Mouse (Mus musculus): ENCODE data around the gene Bri3bp.
"Not testable (repeated sequence)": the region's sequence is repeated elsewhere in the genome, so short reads cannot be mapped to it uniquely, and the experiment has no call there.

Gene Bri3bp

DNA sequence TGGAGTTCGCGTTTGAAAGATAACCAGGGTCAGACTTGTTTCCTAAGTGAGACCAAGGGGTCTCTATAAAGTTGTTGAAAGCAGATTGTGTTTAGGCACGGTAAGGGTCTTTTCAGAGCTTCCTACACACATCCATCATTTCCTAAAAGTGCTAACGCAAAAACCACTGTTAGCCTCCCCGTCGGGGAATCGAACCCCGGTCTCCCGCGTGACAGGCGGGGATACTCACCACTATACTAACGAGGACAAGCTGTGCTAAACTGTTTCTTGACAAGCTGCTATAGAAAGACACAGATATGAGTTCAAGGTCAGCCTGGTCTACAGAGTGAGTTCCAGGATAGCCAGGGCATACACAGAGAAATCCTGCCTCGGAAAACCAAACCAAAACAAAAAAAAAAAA lies 32.5 kb upstream of the Bri3bp start:
- DNase-seq (ENCODE audit: low read depth in 2 of 2, low spot score in 2 of 2) = peak; percentile 74 to 77

GRCm38 (mm10) chr5:125409348-125410090 lies 31.8 kb upstream of the Bri3bp start:
- DNase-seq (ENCODE audit: low read depth in 2 of 2, low spot score in 2 of 2) = no peak

DNA sequence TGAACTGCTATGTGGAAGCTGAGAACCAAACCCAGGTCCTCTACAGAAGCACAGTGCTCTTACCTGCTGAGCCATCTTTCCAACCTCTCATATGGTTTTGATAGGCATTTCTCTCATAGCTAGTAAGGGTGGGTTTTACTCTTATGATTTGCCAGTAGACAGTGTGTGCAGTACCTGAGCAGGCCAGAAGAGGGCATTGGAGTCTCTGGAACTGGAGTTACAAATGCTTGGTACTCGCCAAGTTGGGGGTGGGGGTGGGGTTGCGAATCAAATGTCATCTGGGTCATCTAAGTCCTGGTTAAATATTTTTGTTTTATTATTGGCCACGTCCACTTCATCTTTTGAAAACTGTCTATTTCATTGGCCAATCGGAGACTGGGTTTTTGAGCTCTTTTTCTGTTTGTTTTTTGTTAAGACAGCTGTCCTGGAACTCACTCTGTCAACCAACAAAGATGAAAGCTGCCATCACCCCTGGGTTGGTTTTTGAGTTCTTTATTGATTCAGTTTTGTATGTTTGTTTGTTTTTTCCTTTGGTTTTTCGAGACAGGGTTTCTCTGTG lies 29.3 kb upstream of the Bri3bp start:
- DNase-seq (ENCODE audit: low read depth in 2 of 2, low spot score in 2 of 2) = peak; percentile 62 to 81

DNA sequence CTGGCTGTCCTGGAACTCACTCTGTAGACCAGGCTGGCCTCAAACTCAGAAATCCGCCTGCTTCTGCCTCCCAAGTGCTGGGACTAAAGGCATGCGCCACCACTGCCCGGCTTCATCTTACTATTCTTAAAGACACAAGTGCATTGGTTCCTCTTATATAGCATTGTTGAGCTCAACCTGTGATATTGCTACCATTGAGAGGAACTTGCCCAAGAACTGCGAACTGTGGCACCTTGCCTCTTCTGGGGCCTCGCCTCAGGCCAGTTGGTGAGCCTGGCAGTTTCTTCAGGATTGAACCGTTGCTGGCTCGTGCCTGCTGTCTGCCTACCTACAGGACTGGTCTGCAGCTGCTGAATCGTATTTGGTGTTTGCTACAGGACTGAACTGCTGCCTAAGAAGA lies 28.8 kb upstream of the Bri3bp start:
- not testable (repeated sequence) for DNase-seq (ENCODE audit: low read depth in 2 of 2, low spot score in 2 of 2)

DNA sequence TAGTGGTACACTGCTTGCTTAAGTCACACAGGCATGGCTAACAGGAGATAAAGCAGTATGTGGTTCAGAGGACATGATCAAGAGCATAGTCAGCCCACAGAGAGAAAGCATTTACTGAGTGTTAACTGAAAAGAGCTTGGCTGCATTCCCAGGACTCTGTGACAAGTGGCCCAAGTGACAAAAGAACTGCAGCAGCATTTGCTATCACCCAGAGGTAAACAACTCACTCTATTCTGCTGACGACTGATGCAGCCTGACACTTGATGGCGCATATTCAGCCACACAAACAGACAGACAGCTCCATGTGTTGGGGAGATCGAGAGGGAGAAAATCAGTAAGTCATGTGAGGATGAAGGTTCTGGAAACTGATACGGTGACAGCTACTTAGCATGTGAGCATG lies 27.6 kb upstream of the Bri3bp start:
- no peak for DNase-seq (ENCODE audit: low read depth in 2 of 2, low spot score in 2 of 2)

- no peak for DNase-seq (ENCODE audit: low read depth in 2 of 2, low spot score in 2 of 2)
Observed at GRCm38 (mm10) chr5:125416183-125416582, 25.2 kb upstream of the Bri3bp start.

DNA sequence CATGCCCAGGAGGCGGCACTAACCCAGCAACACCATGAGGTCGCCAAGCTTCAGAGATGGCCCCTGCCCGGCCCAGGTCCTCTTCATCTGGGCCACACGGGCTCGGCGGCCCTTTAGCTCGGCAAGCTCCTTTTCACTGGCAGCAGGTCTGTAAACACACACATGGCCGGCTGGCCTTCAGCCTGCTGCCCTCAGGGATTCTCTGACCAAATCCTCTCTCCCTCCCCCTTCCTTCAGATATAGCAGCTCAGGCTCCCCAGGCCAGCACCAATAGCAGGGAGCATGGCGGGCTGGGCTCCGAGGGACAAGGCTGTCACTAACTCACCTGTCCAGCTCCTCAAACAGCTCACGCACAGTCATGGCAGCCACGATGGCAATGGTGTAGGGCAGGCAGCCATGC lies 22.7 kb upstream of the Bri3bp start:
- DNase-seq (ENCODE audit: low read depth in 2 of 2, low spot score in 2 of 2) = no peak

- DNase-seq (ENCODE audit: low read depth in 2 of 2, low spot score in 2 of 2) = no peak
Observed at GRCm38 (mm10) chr5:125419124-125419523, 22.2 kb upstream of the Bri3bp start.

DNA sequence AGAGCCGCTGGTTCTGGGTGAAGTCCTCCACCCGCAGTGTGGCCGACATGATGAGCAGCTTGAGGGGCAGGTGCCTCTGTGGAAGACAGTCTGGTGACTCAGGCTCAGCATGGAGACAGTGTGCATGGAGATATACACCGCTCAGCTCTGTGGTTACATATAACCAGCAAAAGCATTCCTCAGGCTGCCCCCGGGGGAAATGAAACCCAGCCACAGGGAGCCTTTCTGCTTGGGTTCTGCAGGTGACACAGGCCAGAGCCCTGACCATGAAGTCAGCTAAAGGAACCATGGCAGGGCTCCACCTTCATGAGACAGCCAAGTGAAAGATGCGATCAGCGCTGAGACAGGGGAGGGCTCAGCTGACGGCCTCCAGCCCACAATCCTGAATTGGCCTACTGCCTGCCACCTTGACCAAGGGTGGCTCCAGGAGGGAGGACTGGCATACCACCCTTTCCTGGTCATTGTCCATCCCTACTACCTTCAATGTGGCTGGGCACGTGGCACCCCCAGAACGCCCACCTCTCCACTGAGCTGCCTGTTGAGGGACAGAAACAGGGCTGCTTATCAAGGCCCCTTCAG lies 15.6 kb upstream of the Bri3bp start:
- no peak for DNase-seq (ENCODE audit: low read depth in 2 of 2, low spot score in 2 of 2)

GRCm38 (mm10) chr5:125426343-125426742 lies 15.0 kb upstream of the Bri3bp start:
- no peak for DNase-seq (ENCODE audit: low read depth in 2 of 2, low spot score in 2 of 2)

- not testable (repeated sequence) for DNase-seq (ENCODE audit: low read depth in 2 of 2, low spot score in 2 of 2)
Observed at GRCm38 (mm10) chr5:125432324-125432723, 9.0 kb upstream of the Bri3bp start.

- DNase-seq (ENCODE audit: low read depth in 2 of 2, low spot score in 2 of 2) = peak; percentile 89 to 90
Observed at GRCm38 (mm10) chr5:125433793-125434337, 7.5 kb upstream of the Bri3bp start, which contains the start of gene Dhx37. TSS of gene Dhx37 (minus strand) at chr5:125434121.

DNA sequence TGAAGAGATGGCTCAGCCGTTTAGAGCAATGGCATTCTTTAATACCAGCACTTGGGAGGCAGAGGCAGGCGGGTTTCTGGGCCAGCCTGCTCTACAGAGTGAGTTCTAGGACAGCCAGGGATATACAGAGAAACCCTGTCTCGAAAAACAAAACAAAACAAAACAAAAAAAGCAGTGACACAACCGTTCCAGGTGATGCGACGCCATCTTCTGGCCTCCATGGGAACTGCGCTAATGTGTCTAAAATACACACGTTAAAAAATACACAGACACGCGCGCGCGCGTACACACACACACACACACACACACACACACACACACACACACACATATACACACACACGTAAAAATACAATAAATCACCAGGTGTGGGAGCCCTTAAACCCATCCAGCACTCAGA lies 7.0 kb upstream of the Bri3bp start:
- peak in 1 of 2 experiments; percentile 26 for DNase-seq (ENCODE audit: low read depth in 2 of 2, low spot score in 2 of 2)

- no peak for DNase-seq (ENCODE audit: low read depth in 2 of 2, low spot score in 2 of 2)
Observed at GRCm38 (mm10) chr5:125440583-125441233, 660 bp upstream of the Bri3bp start.

DNA sequence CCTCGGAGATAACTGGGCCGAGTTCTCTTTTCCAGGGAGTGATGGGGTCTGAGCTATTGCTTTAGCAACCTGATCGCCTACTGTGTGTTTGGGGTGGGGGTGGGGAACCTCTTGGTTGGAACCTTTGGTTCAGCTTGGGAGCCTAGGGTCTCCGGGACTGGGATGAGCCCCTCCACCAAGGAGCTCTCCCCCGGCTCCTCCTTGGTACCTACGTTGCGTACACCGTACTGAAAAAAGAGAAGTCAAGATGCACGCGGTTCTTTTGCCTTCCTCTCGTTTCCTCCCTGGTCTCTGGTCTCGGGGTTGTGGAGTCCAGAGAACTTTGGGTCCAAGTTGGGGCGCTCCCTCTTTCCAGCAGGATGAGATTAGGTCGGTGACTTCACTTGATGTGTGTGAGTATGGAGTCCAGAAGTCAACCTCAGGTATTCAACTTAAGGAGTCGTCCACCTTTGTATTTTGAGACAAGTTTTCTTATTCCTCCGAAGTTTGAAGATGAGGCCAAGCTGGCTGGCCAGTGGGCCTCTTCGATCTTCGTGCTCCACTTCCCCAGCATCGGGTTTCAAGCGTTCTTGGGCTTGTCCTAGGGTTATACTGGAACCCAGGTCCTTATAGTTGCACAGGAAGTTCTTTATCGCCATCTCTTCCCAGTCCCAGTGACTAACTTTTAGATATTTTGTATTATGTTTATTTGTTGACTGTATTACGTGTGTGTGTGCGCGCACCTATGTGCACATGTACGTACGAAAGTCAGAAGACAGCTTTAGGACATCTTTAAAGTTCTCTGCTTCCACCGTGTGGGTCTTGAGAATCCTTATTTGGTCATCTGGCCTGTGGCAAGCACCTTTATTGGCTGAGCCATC lies 998 bp downstream of the Bri3bp start:
- DNase-seq (ENCODE audit: low read depth in 2 of 2, low spot score in 2 of 2) = no peak

DNA sequence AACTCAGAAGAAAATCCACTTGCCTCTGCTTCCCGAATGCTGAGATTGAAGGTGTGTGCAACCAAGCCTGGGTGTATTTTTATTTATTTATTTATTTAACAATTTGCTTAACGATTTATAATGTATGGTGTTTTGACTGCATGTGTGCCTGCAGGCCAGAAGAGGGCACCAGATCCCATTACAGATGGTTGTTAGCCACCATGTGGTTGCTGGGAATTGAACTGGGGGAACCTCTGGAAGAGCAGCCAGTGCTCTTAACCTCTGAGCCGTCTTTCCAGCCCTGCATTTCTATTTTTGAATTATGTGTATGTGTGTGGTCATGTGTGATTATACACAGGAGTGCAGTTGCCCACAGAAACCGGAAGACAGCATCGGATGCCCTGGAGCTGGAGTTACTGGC lies 2.0 kb downstream of the Bri3bp start:
- DNase-seq (ENCODE audit: low read depth in 2 of 2, low spot score in 2 of 2) = no peak

- DNase-seq (ENCODE audit: low read depth in 2 of 2, low spot score in 2 of 2) = no peak
Observed at GRCm38 (mm10) chr5:125443915-125444314, 2.5 kb downstream of the Bri3bp start.

- DNase-seq (ENCODE audit: low read depth in 2 of 2, low spot score in 2 of 2) = no peak
Observed at GRCm38 (mm10) chr5:125444554-125444953, 3.2 kb downstream of the Bri3bp start.

- no peak for DNase-seq (ENCODE audit: low read depth in 2 of 2, low spot score in 2 of 2)
Observed at GRCm38 (mm10) chr5:125446344-125446743, 5.0 kb downstream of the Bri3bp start.

- no peak for DNase-seq (ENCODE audit: low read depth in 2 of 2, low spot score in 2 of 2)
Observed at GRCm38 (mm10) chr5:125448026-125448425, 6.7 kb downstream of the Bri3bp start.

GRCm38 (mm10) chr5:125448631-125449030 lies 7.3 kb downstream of the Bri3bp start:
- DNase-seq (ENCODE audit: low read depth in 2 of 2, low spot score in 2 of 2) = no peak

Data from CD8-positive naive resting alpha-beta T cell, adult 2 months (primary cell).